Mouse (Mus musculus): ENCODE results near the gene Inca1.

Gene Inca1

DNA sequence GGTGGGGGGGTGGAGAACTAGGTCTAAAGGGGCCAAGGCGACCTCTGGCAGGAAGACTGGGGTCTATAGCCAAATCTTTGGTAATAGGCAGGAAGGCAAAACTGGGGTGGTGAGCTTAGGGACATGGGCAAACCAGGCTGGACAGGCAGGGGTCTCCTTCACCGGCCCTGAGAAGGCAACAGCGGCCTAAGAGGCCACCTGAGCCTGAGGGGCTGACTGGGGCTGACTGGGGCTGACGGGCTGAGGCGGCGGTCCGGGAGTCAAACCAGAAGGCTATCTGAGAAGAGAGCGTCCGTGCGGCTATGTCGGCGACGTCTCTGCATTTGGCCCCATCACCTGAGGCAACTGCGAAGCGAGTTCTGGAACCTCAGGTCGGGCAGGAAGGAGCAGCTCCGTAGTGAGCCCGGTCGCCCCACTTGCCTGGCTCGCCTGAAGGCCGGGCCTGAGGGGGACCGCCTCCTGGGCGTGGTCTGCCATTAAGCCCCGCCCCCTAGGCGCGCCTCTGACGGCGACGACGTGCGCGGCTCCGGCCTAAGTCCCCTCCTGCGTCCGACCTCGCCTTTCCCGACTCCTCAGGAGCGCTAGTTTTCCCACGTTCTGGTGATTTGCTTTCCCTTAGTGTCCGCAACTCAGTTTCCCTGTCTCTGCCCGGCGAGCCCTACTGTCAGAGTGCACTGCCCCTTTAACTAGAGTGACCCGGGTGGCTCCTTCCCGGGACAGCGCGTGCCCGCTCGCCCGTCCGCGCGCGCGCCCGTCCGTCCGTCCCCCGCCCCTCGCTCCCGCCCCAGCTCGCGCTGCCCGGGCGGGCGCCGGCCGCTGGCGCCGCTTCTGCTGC lies at the start of gene Inca1, which contains the start of gene Kif1c:
TSS of gene Inca1 (minus strand) at position 434 of the 835 bp plus-strand sequence.
TSS of gene Kif1c (plus strand) at position 827 of the 835 bp plus-strand sequence.
- peak; percentile 97 for DNase-seq (ENCODE audit: low read depth, low spot score)

DNA sequence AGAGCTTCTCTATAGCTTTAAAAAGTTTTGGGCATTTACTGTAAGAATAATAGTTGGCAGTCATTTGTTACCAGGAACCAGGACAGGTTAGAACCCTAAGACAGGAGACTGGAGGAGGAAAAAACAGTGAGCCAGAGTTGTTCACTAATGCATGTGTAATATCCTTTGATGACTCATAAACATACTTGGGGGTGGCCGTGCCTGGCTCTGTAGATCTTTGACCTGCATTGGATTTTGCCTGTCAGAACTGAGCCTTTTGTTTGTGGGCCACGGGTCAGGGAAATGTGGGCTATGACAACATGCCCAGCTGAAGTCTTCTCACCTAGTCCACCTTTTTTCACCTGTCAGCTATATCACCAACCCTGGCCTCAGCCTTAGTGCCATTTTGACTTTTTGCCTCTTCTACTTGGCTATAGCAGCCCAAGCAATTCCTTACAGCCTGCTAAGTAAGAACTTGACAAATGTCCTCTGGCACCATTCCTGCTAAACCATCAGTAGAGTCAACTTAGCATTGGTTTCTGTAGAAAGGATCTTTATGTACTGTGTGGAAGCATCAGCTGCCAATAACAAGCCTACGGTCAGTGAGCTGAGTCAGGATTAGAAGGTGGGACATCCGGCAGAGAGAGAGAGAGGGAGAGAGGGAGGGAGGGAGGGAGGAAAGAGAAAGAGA lies 48.1 kb upstream of the Inca1 start:
- DNase-seq (ENCODE audit: low read depth, low spot score) = no peak

DNA sequence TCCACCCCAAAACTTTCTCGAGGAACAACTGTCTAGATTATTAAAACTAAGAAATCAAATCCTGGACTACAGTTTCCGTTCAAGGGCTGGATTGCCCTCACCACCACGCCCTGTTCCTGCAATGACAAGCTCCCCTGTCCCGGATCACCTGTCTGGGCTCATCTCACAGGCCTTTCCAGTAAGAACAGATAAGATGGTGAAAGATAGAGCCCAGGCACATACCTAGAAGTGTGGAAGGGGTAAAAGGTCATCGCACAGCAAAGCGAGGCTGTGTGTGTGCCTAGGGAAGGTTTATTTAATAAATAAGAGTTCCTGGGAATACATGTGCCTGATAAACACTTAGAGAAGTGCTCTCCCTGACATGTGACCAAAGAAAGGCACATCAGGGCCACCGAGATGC lies 45.7 kb upstream of the Inca1 start:
- DNase-seq (ENCODE audit: low read depth, low spot score) = no peak

DNA sequence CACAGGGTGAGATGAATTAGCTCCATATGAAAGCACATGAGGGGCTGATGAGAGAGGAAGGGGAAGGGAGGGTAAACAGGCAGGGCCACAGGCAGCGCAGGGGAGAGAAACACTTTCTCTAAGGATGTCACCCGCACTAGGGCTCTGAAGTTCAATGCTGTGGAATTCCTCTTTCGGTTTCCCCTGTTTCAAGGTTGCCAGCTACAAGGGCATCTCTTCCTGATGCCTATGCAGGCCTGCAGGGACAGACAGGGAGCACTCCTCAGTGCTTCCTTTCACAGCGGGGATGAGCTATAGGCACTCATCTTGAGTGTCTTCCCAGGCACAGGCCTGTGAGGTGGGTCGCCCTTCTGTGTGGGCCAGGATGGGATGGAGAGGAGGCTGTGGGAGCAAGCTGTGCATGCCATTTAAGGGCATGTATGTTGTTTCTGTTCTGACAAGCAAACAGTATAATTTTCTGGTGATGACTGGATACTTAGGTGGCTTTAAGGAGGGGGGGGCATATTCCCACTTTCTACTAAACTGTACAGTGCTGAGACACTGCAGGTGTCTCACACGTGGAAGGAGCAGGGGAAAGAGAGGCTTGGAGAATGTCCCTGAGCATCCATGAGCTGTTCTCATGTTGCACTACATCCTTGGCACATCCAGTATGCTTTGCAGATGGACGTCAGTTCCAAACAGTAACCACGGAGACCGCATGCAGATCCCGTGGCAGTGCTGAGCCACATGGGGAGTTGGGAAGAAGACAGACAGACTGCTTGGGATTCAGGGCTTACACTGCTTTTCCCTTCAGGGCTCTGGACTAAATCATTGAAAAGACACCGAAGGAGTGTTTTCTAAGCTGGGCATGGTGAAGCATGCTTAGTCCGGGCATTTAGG lies 42.9 kb upstream of the Inca1 start:
- DNase-seq (ENCODE audit: low read depth, low spot score) = peak; percentile 17

DNA sequence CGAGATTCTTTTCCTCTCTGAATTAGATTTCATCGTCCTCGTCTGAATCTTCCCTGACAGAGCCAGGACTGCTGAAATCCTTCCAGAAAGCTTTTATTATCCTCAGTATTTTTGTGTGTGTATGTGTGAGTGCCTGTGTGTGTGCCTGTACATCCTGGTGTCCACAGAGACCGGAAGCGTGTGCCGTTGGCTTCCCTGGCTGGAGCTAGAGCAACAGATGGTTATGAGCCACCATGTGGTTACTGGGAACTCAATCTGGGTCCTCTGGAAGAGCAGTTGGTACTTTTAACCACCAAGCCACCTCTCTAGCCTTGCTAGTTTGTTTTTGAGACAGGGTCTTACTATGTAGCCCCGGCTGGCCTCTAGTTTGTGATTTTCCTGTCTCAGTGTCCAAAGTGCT lies 42.2 kb upstream of the Inca1 start:
- DNase-seq (ENCODE audit: low read depth, low spot score) = no peak

DNA sequence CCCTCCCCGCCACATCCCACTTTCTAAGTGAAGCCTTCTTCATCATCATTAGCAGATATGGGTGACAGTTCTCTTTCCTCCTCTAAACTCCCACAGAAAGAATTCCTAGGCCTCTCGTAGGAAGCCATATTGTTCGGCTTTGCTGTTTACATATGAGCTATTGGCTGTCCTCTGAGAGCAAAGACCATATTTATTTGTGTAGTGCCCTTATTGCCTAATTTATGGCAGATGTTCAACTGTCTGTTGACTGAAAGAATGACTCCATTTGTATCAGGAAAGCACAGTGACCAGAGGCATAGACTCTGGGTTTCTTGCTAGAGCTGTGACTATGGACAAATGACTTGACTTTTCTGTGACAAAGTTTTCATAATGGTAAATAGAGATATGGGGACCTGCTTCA lies 41.6 kb upstream of the Inca1 start:
- DNase-seq (ENCODE audit: low read depth, low spot score) = no peak

DNA sequence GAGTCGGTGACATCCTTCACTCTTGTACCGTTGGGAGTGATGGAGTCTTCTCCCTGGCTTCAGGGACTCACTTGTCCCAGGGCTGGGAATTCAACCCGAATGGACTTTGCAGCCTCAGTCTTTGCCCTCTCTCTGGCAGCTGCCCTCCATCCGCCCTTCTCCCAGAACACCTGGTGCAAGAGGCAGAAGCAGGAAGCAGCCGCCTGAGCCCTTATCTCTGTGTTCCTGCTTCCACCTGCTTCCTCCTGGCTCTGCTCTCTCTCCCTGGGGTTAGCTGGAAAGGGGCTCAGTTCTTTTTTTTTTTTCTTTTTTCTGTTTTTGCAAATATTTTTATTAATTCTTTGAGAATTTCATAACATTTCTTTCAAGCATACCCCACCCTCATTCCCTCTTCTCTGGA lies 37.8 kb upstream of the Inca1 start:
- no peak for DNase-seq (ENCODE audit: low read depth, low spot score)

DNA sequence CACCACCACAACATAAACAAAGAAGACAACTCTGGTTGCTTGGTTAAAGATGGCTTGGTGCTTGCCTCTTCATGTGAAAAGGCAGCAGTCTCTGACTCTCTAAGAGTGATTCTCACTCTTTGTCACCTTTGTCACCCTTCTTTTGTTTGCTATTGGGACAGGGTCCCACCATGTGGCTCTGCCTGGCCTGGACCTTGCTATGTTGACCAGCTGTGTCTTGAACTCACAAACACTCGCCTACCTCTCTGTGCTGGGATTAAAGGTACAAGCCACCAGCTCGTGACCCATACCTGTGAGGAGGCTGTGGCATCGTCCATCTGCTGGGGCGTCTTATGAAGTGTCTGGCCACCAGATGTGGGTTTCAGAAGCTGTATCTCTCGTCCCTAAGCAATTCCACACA lies 33.3 kb upstream of the Inca1 start:
- no peak for DNase-seq (ENCODE audit: low read depth, low spot score)

DNA sequence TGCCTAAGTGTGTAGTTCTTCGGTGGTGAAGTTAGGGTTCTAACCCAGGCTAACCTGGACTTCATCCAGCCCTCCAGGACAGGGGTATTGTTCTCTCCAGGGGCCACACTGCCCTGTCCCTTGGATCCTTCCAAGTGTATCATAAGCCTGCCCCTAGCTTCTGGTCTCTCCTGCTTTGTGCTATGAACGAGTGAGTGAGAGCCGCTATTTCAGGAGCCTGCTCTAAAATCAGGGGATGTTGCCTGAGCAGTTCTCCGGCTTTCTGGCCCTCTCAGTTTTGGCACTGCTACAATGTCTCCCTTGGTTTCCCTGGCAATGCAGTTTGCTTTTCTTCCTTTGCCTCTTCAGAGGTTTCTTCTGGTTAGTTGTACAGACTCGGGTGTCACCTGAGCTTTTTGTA lies 31.2 kb upstream of the Inca1 start:
- DNase-seq (ENCODE audit: low read depth, low spot score) = no peak

DNA sequence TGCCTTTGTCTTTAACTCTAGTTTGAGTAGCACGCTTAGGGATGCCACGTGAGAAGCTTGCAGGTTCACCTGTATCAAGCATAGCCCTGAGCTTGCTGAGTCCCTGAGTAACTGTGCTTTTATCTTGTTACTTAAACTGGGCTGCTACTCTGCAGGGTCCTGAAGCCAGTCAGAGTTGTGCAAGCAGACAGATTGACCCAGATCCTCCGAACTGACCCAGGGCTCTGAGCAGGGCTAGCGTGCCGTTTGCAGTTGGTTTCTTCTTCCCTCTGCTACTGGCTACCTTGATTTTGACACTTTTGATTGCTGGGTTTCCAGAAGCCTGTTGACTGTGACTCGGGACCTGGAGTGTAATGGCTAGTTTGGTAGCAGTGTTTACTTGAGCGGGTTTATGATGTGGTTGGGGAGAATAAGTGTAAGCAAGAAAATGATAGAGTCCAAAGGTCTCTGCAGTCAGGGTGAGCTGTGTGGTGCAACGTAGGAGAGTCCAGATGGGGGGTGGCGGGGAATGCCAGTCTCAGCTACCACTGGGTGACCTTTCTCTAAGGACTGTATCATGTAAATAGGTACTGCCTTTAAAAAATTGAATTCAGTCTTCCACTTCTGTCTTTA lies 30.6 kb upstream of the Inca1 start:
- DNase-seq (ENCODE audit: low read depth, low spot score) = no peak

DNA sequence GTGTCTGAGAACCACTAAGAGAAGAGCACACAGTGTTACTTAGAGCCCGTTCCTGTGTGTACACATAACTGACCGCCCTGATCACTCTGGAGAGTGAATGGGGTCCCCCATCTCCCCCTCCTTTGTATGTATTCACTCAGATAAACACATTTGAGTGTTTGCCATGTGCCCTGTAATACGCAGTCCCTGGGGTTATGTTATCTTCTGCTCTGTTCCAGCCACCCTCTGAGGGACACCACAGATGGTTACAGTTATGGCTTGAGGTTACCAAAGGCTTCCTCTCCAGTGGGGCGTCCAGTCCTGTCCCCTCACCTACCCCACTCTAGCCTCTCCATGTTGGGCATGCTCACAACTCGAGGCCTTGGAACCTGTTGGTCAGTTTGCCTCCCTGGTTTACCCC lies 27.4 kb upstream of the Inca1 start:
- DNase-seq (ENCODE audit: low read depth, low spot score) = no peak

DNA sequence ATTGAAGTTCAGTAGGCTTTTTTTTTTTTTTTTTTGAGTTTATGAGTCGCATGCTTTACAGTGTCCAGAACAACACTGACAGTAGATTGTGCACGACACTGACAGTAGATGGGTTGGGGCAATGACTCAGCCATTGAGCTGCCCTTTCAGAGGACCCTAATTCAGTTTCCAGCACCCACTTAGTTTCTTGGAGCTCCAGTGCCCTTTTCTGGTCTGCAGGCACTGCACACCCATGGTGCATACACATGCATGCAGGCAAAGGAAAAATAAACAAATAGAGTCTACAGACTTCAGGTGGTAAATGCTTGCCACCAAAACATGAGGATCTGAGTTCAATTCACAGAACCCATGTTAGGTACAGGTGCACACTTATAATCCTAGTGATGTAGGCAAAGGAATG lies 26.6 kb upstream of the Inca1 start:
- DNase-seq (ENCODE audit: low read depth, low spot score) = no peak

DNA sequence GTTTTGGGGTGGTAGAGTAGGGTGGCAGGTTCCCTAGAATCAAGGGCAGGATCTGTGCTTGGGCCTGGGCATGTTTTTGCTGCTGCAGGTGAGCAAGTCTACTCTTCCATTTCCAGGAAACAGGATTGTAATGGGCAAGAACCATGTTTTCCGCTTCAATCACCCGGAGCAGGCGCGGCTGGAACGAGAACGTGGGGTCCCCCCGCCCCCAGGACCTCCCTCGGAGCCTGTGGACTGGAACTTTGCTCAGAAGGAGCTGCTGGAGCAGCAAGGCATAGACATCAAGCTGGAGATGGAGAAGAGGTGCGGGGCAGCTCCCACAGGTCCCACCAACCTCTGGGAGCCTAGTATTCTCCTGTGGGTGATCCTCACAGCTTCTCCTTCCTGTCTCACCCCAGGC lies 24.8 kb upstream of the Inca1 start:
- no peak for DNase-seq (ENCODE audit: low read depth, low spot score)

DNA sequence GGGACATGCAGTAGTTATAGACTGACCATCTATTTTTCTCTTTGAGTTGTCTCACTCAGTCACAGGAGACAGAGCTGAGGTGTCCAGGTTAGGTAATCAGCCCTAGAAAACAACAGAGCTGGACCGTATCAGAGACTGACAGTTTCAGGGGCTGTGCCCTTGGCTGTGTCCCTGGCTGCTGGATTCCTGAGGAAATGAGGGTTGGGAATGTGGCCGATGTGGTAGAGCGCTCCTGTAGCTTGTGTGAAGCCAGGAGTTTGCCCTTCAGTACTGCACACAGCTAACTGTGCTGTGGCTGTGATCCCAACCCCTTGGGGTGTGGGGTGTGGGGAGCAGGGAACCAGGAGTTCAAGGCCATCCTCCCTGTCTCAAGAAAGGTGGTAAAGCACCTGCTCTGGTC lies 21.1 kb upstream of the Inca1 start:
- no peak for DNase-seq (ENCODE audit: low read depth, low spot score)

DNA sequence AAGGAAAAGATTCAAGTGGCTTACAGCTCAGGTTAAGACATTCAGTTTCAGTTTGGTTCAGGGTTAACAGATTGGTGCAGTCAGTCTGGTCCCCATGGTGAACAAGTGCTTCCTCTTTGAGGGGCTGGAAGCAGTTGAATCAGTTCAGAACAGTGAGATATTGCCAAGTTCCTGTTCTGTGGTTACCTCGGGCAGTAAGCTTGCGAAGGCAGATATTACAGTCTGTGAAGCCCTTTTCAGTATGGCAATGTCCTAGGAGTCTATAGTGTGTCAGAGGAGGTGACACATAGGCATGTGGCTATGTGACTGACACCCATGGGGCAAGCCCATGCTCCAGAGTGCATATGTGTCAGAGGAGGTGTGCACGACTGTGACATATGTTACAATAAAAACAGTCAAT lies 20.6 kb upstream of the Inca1 start:
- DNase-seq (ENCODE audit: low read depth, low spot score) = no peak

DNA sequence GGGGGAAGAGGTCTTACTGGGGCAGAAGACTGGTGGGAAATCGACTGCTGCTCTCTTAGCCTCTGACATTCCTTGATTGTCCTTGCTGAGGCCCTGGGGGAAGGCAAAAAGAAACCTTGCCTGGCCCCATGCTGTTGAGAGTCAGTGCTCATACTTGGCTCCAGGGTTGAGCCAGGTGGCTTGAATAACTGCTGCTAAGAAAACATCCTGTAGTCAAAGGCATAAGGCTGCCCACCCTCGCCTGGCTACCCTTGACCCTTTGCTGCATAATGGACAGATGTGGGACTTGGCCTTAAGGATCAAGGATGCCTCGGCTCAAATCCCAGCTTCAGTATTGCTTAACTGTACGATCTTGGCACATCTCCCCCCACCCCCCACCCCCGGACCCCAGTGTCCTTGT lies 18.5 kb upstream of the Inca1 start:
- no peak for DNase-seq (ENCODE audit: low read depth, low spot score)

DNA sequence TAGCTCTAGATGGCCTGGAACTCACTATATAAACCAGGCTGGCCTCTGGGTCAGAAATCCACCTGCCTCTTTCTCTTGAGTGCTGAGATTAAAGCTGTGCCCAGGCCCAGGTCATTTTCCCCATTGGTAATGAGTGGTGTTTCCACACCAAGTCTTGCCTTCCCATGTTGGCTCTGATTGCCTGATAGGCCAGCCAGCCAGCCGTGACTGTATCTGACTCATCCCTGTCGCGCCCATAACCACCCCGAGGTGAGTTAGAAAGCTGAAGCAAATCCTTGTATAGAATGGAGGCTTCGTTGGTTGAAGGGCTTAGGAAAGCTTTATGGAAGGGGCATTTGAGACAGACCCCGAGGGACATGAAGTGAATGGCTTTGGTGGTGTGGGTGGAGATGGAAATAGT lies 15.9 kb upstream of the Inca1 start:
- DNase-seq (ENCODE audit: low read depth, low spot score) = no peak

DNA sequence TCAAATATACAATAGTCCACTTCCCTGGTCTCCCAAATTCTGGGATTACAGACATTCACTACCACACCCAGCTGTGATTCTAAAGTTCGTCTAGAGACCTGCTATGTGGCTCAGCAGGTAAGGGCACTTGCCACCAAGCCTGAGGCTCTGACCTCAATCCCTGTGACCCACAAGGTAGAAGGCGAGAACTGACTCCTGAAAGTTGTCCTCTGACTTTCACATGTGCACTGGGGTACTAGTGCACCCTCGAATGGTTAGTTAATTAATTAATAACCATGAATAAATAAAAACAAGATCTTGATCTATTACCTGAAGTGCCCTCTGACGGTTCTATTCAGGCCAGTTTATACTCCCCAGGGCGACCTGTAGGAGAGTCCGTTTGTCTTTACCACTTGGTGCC lies 13.3 kb upstream of the Inca1 start:
- DNase-seq (ENCODE audit: low read depth, low spot score) = no peak

DNA sequence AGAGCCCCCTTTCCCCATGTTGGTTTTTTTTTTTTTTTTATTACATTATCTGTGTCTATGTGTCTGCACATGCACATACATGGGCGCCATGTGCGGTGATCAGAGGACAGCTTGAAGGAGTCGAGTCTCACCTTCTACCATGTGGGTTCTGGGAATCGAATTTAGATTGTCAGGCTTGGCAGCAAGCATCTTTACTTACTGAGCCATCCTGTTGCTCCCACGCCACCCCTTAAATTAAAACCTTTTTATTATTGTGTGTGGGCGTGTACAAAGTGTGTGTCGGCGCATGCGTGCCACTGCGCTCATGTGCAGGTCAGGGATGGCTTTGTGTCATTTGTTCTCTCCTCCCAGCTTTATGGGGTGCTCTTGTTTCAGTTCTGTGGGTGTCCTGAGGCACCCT lies 11.1 kb upstream of the Inca1 start:
- DNase-seq (ENCODE audit: low read depth, low spot score) = no peak

DNA sequence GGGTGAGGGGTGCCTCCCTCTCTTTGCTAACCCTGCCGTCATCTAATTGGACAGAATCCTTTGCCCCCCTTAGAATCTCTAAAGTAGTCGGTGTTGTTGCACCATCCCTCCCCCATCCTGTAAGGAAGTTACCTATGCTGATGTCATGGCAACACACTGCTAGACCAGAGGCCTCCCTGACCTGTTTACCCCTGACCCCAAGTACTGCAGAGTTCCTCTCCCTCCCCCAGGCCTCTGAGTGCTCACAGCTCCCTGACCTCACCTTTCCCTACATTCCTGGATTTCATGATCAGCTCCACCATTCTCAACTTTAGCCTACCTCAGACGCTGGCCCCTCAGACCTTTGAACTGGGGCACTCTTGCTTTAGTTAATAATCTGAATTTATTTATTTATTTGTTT lies 6.2 kb upstream of the Inca1 start:
- no peak for DNase-seq (ENCODE audit: low read depth, low spot score)

DNA sequence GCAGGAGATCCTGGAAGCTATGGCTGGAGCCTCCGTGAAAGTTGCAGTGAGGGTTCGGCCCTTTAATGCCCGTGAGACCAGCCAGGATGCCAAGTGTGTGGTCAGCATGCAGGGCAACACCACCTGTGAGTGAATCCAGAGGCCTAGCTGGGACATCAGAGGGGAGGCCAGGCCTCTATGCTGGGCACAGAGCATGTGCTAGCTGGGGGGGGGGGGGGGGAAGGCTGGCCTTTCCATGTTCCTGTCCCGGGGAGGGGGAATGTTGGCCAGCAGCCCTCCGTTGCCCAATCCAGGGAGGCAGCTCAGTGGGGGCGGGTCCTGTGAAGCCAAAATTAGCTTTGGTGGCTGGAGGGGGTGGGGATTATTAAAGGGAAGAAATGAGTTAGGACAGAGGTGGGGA lies 2.8 kb upstream of the Inca1 start:
- no peak for DNase-seq (ENCODE audit: low read depth, low spot score)

All from ZHBTc4 (cell line).